Mouse (Mus musculus): ENCODE results near the gene Cep350. TPM values are rescaled to one million over a fixed set of nuclear protein-coding genes. Genes with fewer than 3 reads are reported as not detected.
"Not testable (repeated sequence)": the region's sequence is repeated elsewhere in the genome, so short reads cannot be mapped to it uniquely, and the experiment has no call there.

Gene Cep350
- polyA plus RNA-seq, 1 experiment = 36.5 TPM

GRCm38 (mm10) chr1:155934702-155935101, 38.4 kb downstream of the Cep350 start:
- H3K27ac ChIP-seq (ENCODE audit: insufficient read depth, low read length) = no peak overlapping the region
- no peak overlapping the region for H3K9ac ChIP-seq (ENCODE audit: low read depth, poor library complexity, severe bottlenecking)
- H3K4me3 ChIP-seq (ENCODE audit: low read depth, low read length) = no peak overlapping the region
- H3K9me3 ChIP-seq (replicated peaks; ENCODE audit: control insufficient read depth, insufficient read depth, low read length, poor library complexity, severe bottlenecking) = no peaks in the 10 kb centered on the region
- H3K4me1 ChIP-seq (ENCODE audit: control insufficient read depth, insufficient read depth, low read length) = no peaks in the 10 kb centered on the region
- TF ChIP-seq CTCF (IDR thresholded peaks at IDR 0.05; ENCODE audit: low read depth, low read length) (no peak), EP300 (IDR thresholded peaks at IDR 0.05; ENCODE audit: insufficient read depth, low read depth, low read length) (no peak)
- no peaks in the 10 kb centered on the region for H3K27me3 ChIP-seq (ENCODE audit: control insufficient read depth, insufficient read depth, low read length, poor library complexity, severe bottlenecking)
- H3K36me3 ChIP-seq (ENCODE audit: control insufficient read depth, insufficient read depth, low read length, poor library complexity, severe bottlenecking) = peaks cover 15% of the 10 kb centered on the region

GRCm38 (mm10) chr1:155903561-155903960, 69.5 kb downstream of the Cep350 start:
- no peaks in the 10 kb centered on the region for H3K27me3 ChIP-seq (ENCODE audit: control insufficient read depth, insufficient read depth, low read length, poor library complexity, severe bottlenecking)
- H3K9me3 ChIP-seq (replicated peaks; ENCODE audit: control insufficient read depth, insufficient read depth, low read length, poor library complexity, severe bottlenecking) = no peaks in the 10 kb centered on the region
- H3K4me3 ChIP-seq (ENCODE audit: low read depth, low read length) = no peak overlapping the region
- no peak overlapping the region for H3K9ac ChIP-seq (ENCODE audit: low read depth, poor library complexity, severe bottlenecking)
- TF ChIP-seq EP300 (IDR thresholded peaks at IDR 0.05; ENCODE audit: insufficient read depth, low read depth, low read length) = no peak
- TF ChIP-seq CTCF (IDR thresholded peaks at IDR 0.05; ENCODE audit: low read depth, low read length) = no peak
- no peaks in the 10 kb centered on the region for H3K4me1 ChIP-seq (ENCODE audit: control insufficient read depth, insufficient read depth, low read length)
- H3K36me3 ChIP-seq (ENCODE audit: control insufficient read depth, insufficient read depth, low read length, poor library complexity, severe bottlenecking) = 0 out of 2 replicates have a peak, but pooled peaks cover 2% of the 10 kb centered on the region
- H3K27ac ChIP-seq (ENCODE audit: insufficient read depth, low read length) = no peak overlapping the region

GRCm38 (mm10) chr1:155901348-155901747, 71.7 kb downstream of the Cep350 start:
- 0 out of 2 replicates have a peak, but pooled peaks cover 2% of the 10 kb centered on the region for H3K36me3 ChIP-seq (ENCODE audit: control insufficient read depth, insufficient read depth, low read length, poor library complexity, severe bottlenecking)
- H3K9ac ChIP-seq (ENCODE audit: low read depth, poor library complexity, severe bottlenecking) = no peak overlapping the region
- no peaks in the 10 kb centered on the region for H3K27me3 ChIP-seq (ENCODE audit: control insufficient read depth, insufficient read depth, low read length, poor library complexity, severe bottlenecking)
- H3K4me1 ChIP-seq (ENCODE audit: control insufficient read depth, insufficient read depth, low read length) = no peaks in the 10 kb centered on the region
- H3K27ac ChIP-seq (ENCODE audit: insufficient read depth, low read length) = no peak overlapping the region
- H3K9me3 ChIP-seq (replicated peaks; ENCODE audit: control insufficient read depth, insufficient read depth, low read length, poor library complexity, severe bottlenecking) = no peaks in the 10 kb centered on the region
- H3K4me3 ChIP-seq (ENCODE audit: low read depth, low read length) = no peak overlapping the region
- TF ChIP-seq EP300 (IDR thresholded peaks at IDR 0.05; ENCODE audit: insufficient read depth, low read depth, low read length) (no peak), POLR2A (IDR thresholded peaks at IDR 0.05; ENCODE audit: insufficient read depth, low read length) (no peak), CTCF (IDR thresholded peaks at IDR 0.05; ENCODE audit: low read depth, low read length) (no peak)

- H3K4me1 ChIP-seq (ENCODE audit: control insufficient read depth, insufficient read depth, low read length) = no peaks in the 10 kb centered on the region
- no peak overlapping the region for H3K27ac ChIP-seq (ENCODE audit: insufficient read depth, low read length)
- H3K9me3 ChIP-seq (replicated peaks; ENCODE audit: control insufficient read depth, insufficient read depth, low read length, poor library complexity, severe bottlenecking) = peaks cover 6% of the 10 kb centered on the region
- TF ChIP-seq POLR2A (IDR thresholded peaks at IDR 0.05; ENCODE audit: insufficient read depth, low read length) (no peak), EP300 (IDR thresholded peaks at IDR 0.05; ENCODE audit: insufficient read depth, low read depth, low read length) (no peak), CTCF (IDR thresholded peaks at IDR 0.05; ENCODE audit: low read depth, low read length) (no peak)
- H3K36me3 ChIP-seq (ENCODE audit: control insufficient read depth, insufficient read depth, low read length, poor library complexity, severe bottlenecking) = no peaks in the 10 kb centered on the region; the same call in 1 of the 2 replicates
- no peaks in the 10 kb centered on the region for H3K27me3 ChIP-seq (ENCODE audit: control insufficient read depth, insufficient read depth, low read length, poor library complexity, severe bottlenecking)
- no peak overlapping the region for H3K9ac ChIP-seq (ENCODE audit: low read depth, poor library complexity, severe bottlenecking)
- no peak overlapping the region for H3K4me3 ChIP-seq (ENCODE audit: low read depth, low read length)
Measured at GRCm38 (mm10) chr1:155894382-155894781, 78.7 kb downstream of the Cep350 start.

GRCm38 (mm10) chr1:155886846-155887245, 86.2 kb downstream of the Cep350 start:
- Histone ChIP-seq H3K36me3 (ENCODE audit: control insufficient read depth, insufficient read depth, low read length, poor library complexity, severe bottlenecking) (peaks cover 3% of the 10 kb centered on the region), H3K27me3 (ENCODE audit: control insufficient read depth, insufficient read depth, low read length, poor library complexity, severe bottlenecking) (no peaks in the 10 kb centered on the region), H3K27ac (ENCODE audit: insufficient read depth, low read length) (no peak overlapping the region), H3K4me3 (ENCODE audit: low read depth, low read length) (no peak overlapping the region), H3K9ac (ENCODE audit: low read depth, poor library complexity, severe bottlenecking) (no peak overlapping the region), H3K9me3 (replicated peaks; ENCODE audit: control insufficient read depth, insufficient read depth, low read length, poor library complexity, severe bottlenecking) (peaks cover 8% of the 10 kb centered on the region), H3K4me1 (ENCODE audit: control insufficient read depth, insufficient read depth, low read length) (no peaks in the 10 kb centered on the region)
- TF ChIP-seq EP300 (IDR thresholded peaks at IDR 0.05; ENCODE audit: insufficient read depth, low read depth, low read length) (no peak), CTCF (IDR thresholded peaks at IDR 0.05; ENCODE audit: low read depth, low read length) (no peak)

GRCm38 (mm10) chr1:155882646-155883231, 90.3 kb downstream of the Cep350 start:
- not testable (repeated sequence) for H3K36me3 ChIP-seq (ENCODE audit: control insufficient read depth, insufficient read depth, low read length, poor library complexity, severe bottlenecking); H3K9me3 ChIP-seq (replicated peaks; ENCODE audit: control insufficient read depth, insufficient read depth, low read length, poor library complexity, severe bottlenecking); H3K9ac ChIP-seq (ENCODE audit: low read depth, poor library complexity, severe bottlenecking); H3K4me1 ChIP-seq (ENCODE audit: control insufficient read depth, insufficient read depth, low read length); H3K27ac ChIP-seq (ENCODE audit: insufficient read depth, low read length); H3K27me3 ChIP-seq (ENCODE audit: control insufficient read depth, insufficient read depth, low read length, poor library complexity, severe bottlenecking); H3K4me3 ChIP-seq (ENCODE audit: low read depth, low read length)

All from ES-Bruce4 (cell line).